Mouse (Mus musculus): ENCODE results near the gene Aqp1. TPM values are rescaled to one million over a fixed set of nuclear protein-coding genes. Genes with fewer than 3 reads are reported as not detected.

Aqp1 gene
- polyA plus RNA-seq, 1 experiment from 2014 or later = 0.56 TPM

DNA sequence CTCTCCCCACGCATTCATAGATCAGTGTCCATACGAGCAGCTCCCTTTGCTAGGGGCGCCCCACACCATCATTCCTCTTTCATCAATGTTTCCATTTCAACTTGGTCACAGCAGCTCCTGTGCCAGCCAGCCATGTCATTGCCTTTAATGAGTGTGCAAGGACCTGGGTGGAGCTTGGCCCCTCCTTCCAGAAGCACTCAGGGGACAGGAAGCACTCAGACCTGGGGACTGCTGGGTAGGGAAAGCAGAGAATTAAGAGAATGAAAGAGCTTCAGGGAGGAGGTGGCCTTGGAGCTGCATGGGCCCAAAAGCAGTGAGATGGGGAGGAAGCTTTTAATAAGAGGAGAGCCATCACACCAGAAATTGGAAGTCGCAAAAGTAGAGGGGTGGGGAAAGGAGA is 45.7 kb downstream of the Aqp1 start:
- Histone ChIP-seq H3K9ac (ENCODE audit: low read depth, low read length) (no peak overlapping the region), H3K27me3 (ENCODE audit: control insufficient read depth, insufficient read depth, low read length) (no peaks in the 10 kb centered on the region), H3K9me3 (ENCODE audit: control insufficient read depth, low read length) (no peaks in the 10 kb centered on the region), H3K27ac (ENCODE audit: low read depth, low read length) (no peak overlapping the region), H3K4me1 (replicated peaks; ENCODE audit: control insufficient read depth, insufficient read depth, low read length) (no peaks in the 10 kb centered on the region), H3K36me3 (ENCODE audit: control insufficient read depth, insufficient read depth, low read length) (no peaks in the 10 kb centered on the region), H3K4me3 (ENCODE audit: low read depth, low read length) (no peak overlapping the region), H3K4me2 (replicated peaks; ENCODE audit: low read depth, low read length) (no peak overlapping the region)
- WGBS = 86% methylated on average over 4 of the region's 4 CpGs
- no peak for DNase-seq (ENCODE audit: low spot score)
- no peak for ATAC-seq (ENCODE audit: low FRiP score)

DNA sequence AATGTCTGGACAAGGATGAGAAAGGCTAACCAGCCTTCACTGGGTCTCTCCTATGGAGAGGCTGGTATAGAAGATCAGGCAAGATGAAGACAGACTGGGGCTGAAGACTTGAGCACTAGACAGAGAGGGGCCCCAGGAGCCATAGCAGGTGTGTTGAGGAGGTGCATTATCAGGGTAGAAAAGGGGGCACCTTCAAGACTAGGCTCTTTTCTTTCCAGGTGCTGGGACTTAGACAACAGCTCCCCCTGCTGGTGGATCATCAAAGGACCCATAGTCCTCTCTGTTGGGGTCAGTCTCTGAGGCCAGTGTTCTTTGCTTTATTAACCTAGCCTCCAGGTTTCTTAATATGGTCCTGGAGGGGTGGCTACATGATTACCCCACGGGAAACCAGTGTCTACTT is 47.7 kb downstream of the Aqp1 start:
- Histone ChIP-seq H3K27me3 (ENCODE audit: control insufficient read depth, insufficient read depth, low read length) (no peaks in the 10 kb centered on the region), H3K4me3 (ENCODE audit: low read depth, low read length) (no peak overlapping the region), H3K4me2 (replicated peaks; ENCODE audit: low read depth, low read length) (no peak overlapping the region), H3K27ac (ENCODE audit: low read depth, low read length) (no peak overlapping the region), H3K9me3 (ENCODE audit: control insufficient read depth, low read length) (no peaks in the 10 kb centered on the region), H3K4me1 (replicated peaks; ENCODE audit: control insufficient read depth, insufficient read depth, low read length) (0 out of 2 replicates have a peak, but pooled peaks cover 2% of the 10 kb centered on the region), H3K9ac (ENCODE audit: low read depth, low read length) (no peak overlapping the region), H3K36me3 (ENCODE audit: control insufficient read depth, insufficient read depth, low read length) (no peaks in the 10 kb centered on the region)
- WGBS = 9% methylated on average over 1 of the region's 1 CpGs
- DNase-seq (ENCODE audit: low spot score) = peak; percentile 64
- ATAC-seq (ENCODE audit: low FRiP score) = no peak

- DNase-seq (ENCODE audit: low spot score) (no peak), ATAC-seq (ENCODE audit: low FRiP score) (no peak)
- Histone ChIP-seq H3K4me1 (replicated peaks; ENCODE audit: control insufficient read depth, insufficient read depth, low read length) (0 out of 2 replicates have a peak, but pooled peaks cover 2% of the 10 kb centered on the region), H3K36me3 (ENCODE audit: control insufficient read depth, insufficient read depth, low read length) (no peaks in the 10 kb centered on the region), H3K4me2 (replicated peaks; ENCODE audit: low read depth, low read length) (no peak overlapping the region), H3K27me3 (ENCODE audit: control insufficient read depth, insufficient read depth, low read length) (no peaks in the 10 kb centered on the region), H3K4me3 (ENCODE audit: low read depth, low read length) (no peak overlapping the region), H3K27ac (ENCODE audit: low read depth, low read length) (no peak overlapping the region), H3K9ac (ENCODE audit: low read depth, low read length) (no peak overlapping the region), H3K9me3 (ENCODE audit: control insufficient read depth, low read length) (no peaks in the 10 kb centered on the region)
- WGBS = 72% methylated on average over 5 of the region's 5 CpGs
Observed at GRCm38 (mm10) chr6:55384356-55384951, 48.2 kb downstream of the Aqp1 start.

DNA sequence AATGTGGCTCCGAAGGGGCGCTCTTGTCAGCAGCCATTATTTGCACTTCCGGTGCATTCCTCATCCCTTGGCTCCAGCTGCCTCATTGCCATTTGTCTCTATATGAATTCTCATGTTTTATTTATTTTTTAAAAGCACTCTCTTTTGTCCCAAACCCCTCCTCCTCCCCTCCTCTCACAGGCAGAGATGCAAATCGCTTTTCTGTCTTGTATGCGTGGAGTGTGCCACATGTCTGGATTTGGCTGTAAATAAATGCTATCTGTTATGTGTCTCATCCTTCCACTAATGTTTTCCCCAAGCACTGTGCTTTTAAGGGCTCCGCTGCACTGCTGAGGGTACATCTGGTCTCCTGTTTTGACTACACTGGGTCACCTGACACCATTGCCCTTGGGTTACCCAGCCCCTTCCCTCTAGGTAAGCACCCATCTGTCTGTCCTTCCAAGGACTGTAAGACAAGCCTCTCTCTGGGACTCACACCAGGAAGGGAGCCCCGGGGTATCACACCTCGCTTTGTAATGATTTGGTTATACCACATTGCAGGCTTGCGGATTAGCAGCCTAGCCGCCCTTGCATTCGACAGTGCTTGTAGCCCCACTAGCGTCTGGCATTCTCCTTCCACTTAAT is 52.4 kb downstream of the Aqp1 start:
- DNase-seq (ENCODE audit: low spot score) (peak; percentile 45), ATAC-seq (ENCODE audit: low FRiP score) (peak; percentile 37; the same call in 1 of the 2 replicates)
- no peak overlapping the region for H3K4me2 ChIP-seq (replicated peaks; ENCODE audit: low read depth, low read length)
- no peaks in the 10 kb centered on the region for H3K9me3 ChIP-seq (ENCODE audit: control insufficient read depth, low read length)
- H3K27me3 ChIP-seq (ENCODE audit: control insufficient read depth, insufficient read depth, low read length) = no peaks in the 10 kb centered on the region
- H3K4me3 ChIP-seq (ENCODE audit: low read depth, low read length) = no peak overlapping the region
- 0 out of 2 replicates have a peak, but pooled peaks cover 2% of the 10 kb centered on the region for H3K4me1 ChIP-seq (replicated peaks; ENCODE audit: control insufficient read depth, insufficient read depth, low read length)
- H3K27ac ChIP-seq (ENCODE audit: low read depth, low read length) = peak overlapping the region; percentile 58
- H3K9ac ChIP-seq (ENCODE audit: low read depth, low read length) = no peak overlapping the region
- H3K36me3 ChIP-seq (ENCODE audit: control insufficient read depth, insufficient read depth, low read length) = no peaks in the 10 kb centered on the region
- 43% methylated on average over 12 of the region's 12 CpGs for WGBS

GRCm38 (mm10) chr6:55389321-55389720 is 53.1 kb downstream of the Aqp1 start:
- H3K9me3 ChIP-seq (ENCODE audit: control insufficient read depth, low read length) = no peaks in the 10 kb centered on the region
- H3K36me3 ChIP-seq (ENCODE audit: control insufficient read depth, insufficient read depth, low read length) = no peaks in the 10 kb centered on the region
- peak overlapping the region; percentile 58; the same call in 1 of the 2 replicates for H3K27ac ChIP-seq (ENCODE audit: low read depth, low read length)
- 0 out of 2 replicates have a peak, but pooled peaks cover 2% of the 10 kb centered on the region for H3K4me1 ChIP-seq (replicated peaks; ENCODE audit: control insufficient read depth, insufficient read depth, low read length)
- ATAC-seq (ENCODE audit: low FRiP score) (no peak), DNase-seq (ENCODE audit: low spot score) (no peak)
- H3K4me2 ChIP-seq (replicated peaks; ENCODE audit: low read depth, low read length) = no peak overlapping the region
- H3K4me3 ChIP-seq (ENCODE audit: low read depth, low read length) = no peak overlapping the region
- 68% methylated on average over 5 of the region's 5 CpGs for WGBS
- no peaks in the 10 kb centered on the region for H3K27me3 ChIP-seq (ENCODE audit: control insufficient read depth, insufficient read depth, low read length)
- no peak overlapping the region for H3K9ac ChIP-seq (ENCODE audit: low read depth, low read length)

GRCm38 (mm10) chr6:55391814-55392213 is 55.6 kb downstream of the Aqp1 start:
- 31% methylated on average over 4 of the region's 4 CpGs for WGBS
- Histone ChIP-seq H3K9me3 (ENCODE audit: control insufficient read depth, low read length) (no peaks in the 10 kb centered on the region), H3K27me3 (ENCODE audit: control insufficient read depth, insufficient read depth, low read length) (no peaks in the 10 kb centered on the region), H3K4me1 (replicated peaks; ENCODE audit: control insufficient read depth, insufficient read depth, low read length) (peaks cover 2% of the 10 kb centered on the region; the same call in 1 of the 2 replicates), H3K27ac (ENCODE audit: low read depth, low read length) (no peak overlapping the region), H3K9ac (ENCODE audit: low read depth, low read length) (no peak overlapping the region), H3K4me2 (replicated peaks; ENCODE audit: low read depth, low read length) (no peak overlapping the region), H3K36me3 (ENCODE audit: control insufficient read depth, insufficient read depth, low read length) (no peaks in the 10 kb centered on the region), H3K4me3 (ENCODE audit: low read depth, low read length) (no peak overlapping the region)
- DNase-seq (ENCODE audit: low spot score) (peak; percentile 75), ATAC-seq (ENCODE audit: low FRiP score) (peak; percentile 51)

DNA sequence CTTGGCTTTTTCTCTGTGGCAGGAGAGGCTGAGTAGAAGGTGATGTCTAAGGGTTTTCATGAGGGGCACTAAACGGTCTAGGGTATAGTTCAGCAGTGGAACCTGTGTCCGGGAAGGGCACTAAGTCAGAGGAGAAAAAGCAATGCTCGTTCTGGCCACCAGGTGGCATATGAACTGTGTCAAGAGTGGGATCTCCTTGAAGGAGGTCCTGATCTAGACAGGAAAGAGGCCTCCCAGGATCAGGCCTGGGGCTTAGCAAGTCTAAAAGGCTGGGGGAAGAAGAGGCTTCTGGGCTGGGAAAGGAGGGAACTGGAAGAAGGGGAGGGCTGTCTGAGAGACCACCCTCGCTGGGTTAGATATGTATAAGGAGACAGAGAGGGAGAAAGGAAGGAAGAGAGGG is 56.2 kb downstream of the Aqp1 start:
- 9% methylated on average over 4 of the region's 4 CpGs for WGBS
- H3K27me3 ChIP-seq (ENCODE audit: control insufficient read depth, insufficient read depth, low read length) = no peaks in the 10 kb centered on the region
- ATAC-seq (ENCODE audit: low FRiP score) (peak; percentile 59), DNase-seq (ENCODE audit: low spot score) (peak; percentile 92)
- no peak overlapping the region for H3K27ac ChIP-seq (ENCODE audit: low read depth, low read length)
- peaks cover 2% of the 10 kb centered on the region; the same call in 1 of the 2 replicates for H3K4me1 ChIP-seq (replicated peaks; ENCODE audit: control insufficient read depth, insufficient read depth, low read length)
- no peak overlapping the region for H3K4me3 ChIP-seq (ENCODE audit: low read depth, low read length)
- no peak overlapping the region for H3K4me2 ChIP-seq (replicated peaks; ENCODE audit: low read depth, low read length)
- no peak overlapping the region for H3K9ac ChIP-seq (ENCODE audit: low read depth, low read length)
- no peaks in the 10 kb centered on the region for H3K36me3 ChIP-seq (ENCODE audit: control insufficient read depth, insufficient read depth, low read length)
- no peaks in the 10 kb centered on the region for H3K9me3 ChIP-seq (ENCODE audit: control insufficient read depth, low read length)

- Histone ChIP-seq H3K36me3 (ENCODE audit: control insufficient read depth, insufficient read depth, low read length) (no peaks in the 10 kb centered on the region), H3K27ac (ENCODE audit: low read depth, low read length) (no peak overlapping the region), H3K9me3 (ENCODE audit: control insufficient read depth, low read length) (no peaks in the 10 kb centered on the region), H3K4me3 (ENCODE audit: low read depth, low read length) (no peak overlapping the region), H3K9ac (ENCODE audit: low read depth, low read length) (no peak overlapping the region), H3K27me3 (ENCODE audit: control insufficient read depth, insufficient read depth, low read length) (no peaks in the 10 kb centered on the region), H3K4me1 (replicated peaks; ENCODE audit: control insufficient read depth, insufficient read depth, low read length) (no peaks in the 10 kb centered on the region; the same call in 1 of the 2 replicates), H3K4me2 (replicated peaks; ENCODE audit: low read depth, low read length) (no peak overlapping the region)
- DNase-seq (ENCODE audit: low spot score) (no peak), ATAC-seq (ENCODE audit: low FRiP score) (no peak)
- WGBS = 85% methylated on average over 10 of the region's 10 CpGs
Observed at GRCm38 (mm10) chr6:55394854-55395253, 58.6 kb downstream of the Aqp1 start.

DNA sequence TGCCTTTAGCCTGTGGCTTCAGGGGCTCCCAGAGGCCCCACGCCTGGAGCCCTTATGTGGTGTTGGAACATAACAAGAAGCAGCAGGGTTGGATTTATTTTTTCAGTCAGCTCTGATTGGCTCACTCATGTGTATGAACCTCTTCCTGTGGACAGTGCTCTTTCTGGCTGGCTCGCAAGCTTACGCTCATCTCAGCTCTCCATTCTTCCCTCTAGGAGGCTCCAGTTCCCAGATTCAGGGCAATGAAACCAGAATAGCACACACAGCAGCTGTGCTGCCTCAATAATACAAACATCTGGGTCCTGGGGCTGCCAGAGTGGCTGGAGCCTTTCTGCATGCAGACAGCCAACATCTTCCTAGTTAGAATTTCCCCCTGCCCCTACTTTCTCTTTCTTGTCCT is 59.9 kb downstream of the Aqp1 start:
- Histone ChIP-seq H3K9ac (ENCODE audit: low read depth, low read length) (no peak overlapping the region), H3K4me3 (ENCODE audit: low read depth, low read length) (no peak overlapping the region), H3K9me3 (ENCODE audit: control insufficient read depth, low read length) (no peaks in the 10 kb centered on the region), H3K4me2 (replicated peaks; ENCODE audit: low read depth, low read length) (no peak overlapping the region), H3K4me1 (replicated peaks; ENCODE audit: control insufficient read depth, insufficient read depth, low read length) (no peaks in the 10 kb centered on the region; the same call in 1 of the 2 replicates), H3K27ac (ENCODE audit: low read depth, low read length) (no peak overlapping the region), H3K36me3 (ENCODE audit: control insufficient read depth, insufficient read depth, low read length) (no peaks in the 10 kb centered on the region), H3K27me3 (ENCODE audit: control insufficient read depth, insufficient read depth, low read length) (no peaks in the 10 kb centered on the region)
- no peak for ATAC-seq (ENCODE audit: low FRiP score)
- WGBS = 48% methylated on average over 3 of the region's 3 CpGs
- no peak for DNase-seq (ENCODE audit: low spot score)

Measured in hindbrain, embryonic 11.5 days (tissue).